In genomic region chr14:72939067-72939393, GRCm38 (mm10) we compare ENCODE assay signal across 25 mouse cellular contexts.
"Had no signal": no experiment of that assay in that cellular context is flagged by ENCODE, and none has a peak within 500 bp of the region (broad histone marks: within the 10 kb centered on the region; RNA-seq: fewer than 3 reads in every experiment).

No protein-coding gene starts in this region.

- H3K4me1 ChIP-seq: heart, embryonic 10.5 days; heart, embryonic 12.5 days; hindbrain, embryonic 10.5 days; hindbrain, embryonic 12.5 days; intestine, embryonic 15.5 days; limb, embryonic 10.5 days; limb, embryonic 12.5 days; liver, embryonic 13.5 days had no signal

- H3K27me3 ChIP-seq: heart, embryonic 12.5 days; hindbrain, embryonic 12.5 days; intestine, embryonic 15.5 days; limb, embryonic 12.5 days; liver, embryonic 13.5 days had no signal

- H3K36me3 ChIP-seq: heart, embryonic 10.5 days; heart, embryonic 12.5 days; hindbrain, embryonic 10.5 days; hindbrain, embryonic 12.5 days; intestine, embryonic 15.5 days; limb, embryonic 10.5 days; limb, embryonic 12.5 days; liver, embryonic 13.5 days had no signal

- H3K4me3 ChIP-seq: heart, embryonic 10.5 days; heart, embryonic 12.5 days; hindbrain, embryonic 10.5 days; hindbrain, embryonic 12.5 days; intestine, embryonic 15.5 days; layer of hippocampus, adult 2 months; left cerebral cortex, adult 2 months; limb, embryonic 10.5 days; limb, embryonic 12.5 days; liver, embryonic 13.5 days had no signal

- ATAC-seq: hindbrain, embryonic 16.5 days; inflammation-experienced regulatory T-cells, adult 6 months; intestine, embryonic 15.5 days; intestine, postnatal 0 days had no signal

- H3K27ac ChIP-seq: heart, embryonic 10.5 days; hindbrain, embryonic 10.5 days; hindbrain, embryonic 12.5 days; hindbrain, embryonic 14.5 days; intestine, embryonic 15.5 days; layer of hippocampus, adult 2 months; left cerebral cortex, adult 2 months; limb, embryonic 10.5 days; limb, embryonic 12.5 days; liver, embryonic 13.5 days had no signal

- DNase-seq: gastrocnemius, postnatal 14 days; gastrocnemius, postnatal 36 days; heart, adult 18-20 months; heart, postnatal 10 days; heart, postnatal 4 days; kidney, adult 18-20 months; kidney, adult 8-10 months; kidney, postnatal 10 days; kidney, postnatal 25 days; kidney, postnatal 4 days; liver; liver, embryonic 13.5 days had no signal
